Mouse (Mus musculus): ENCODE results near the gene Acadm. TPM values are rescaled to one million over a fixed set of nuclear protein-coding genes. Genes with fewer than 3 reads are reported as not detected.

Gene Acadm
- polyA plus RNA-seq, 1 experiment from 2014 or later = 40.6 TPM

DNA sequence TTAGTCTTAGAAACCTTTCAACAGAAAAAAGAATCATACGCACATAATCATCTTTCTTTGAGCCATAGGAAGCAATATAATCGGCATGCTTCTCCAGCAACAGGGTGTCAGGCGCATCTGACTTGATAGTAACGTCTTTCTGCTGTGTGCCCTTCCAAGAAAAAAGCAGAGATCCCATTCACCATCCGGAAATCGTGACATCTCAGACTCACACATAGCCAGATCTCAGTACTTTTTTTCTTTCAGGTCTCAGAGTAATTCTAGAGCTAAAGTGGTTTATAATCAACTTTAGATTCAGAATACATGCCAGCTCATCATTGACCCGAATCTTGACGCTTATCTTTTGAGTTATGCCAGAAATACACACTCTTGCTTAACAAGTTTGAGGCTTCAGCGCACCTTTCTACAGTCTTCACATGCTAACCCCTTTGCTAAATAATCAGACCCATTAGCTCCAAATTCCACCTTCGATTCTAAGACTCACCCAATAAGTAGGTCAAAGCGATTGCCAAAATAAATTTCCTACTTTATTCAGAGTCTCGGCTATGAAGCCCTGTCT, 32.5 kb downstream of the Acadm start:
- peak overlapping the region; percentile 70; the same call in 1 of the 2 replicates for H3K27ac ChIP-seq (ENCODE audit: low read depth, low read length)
- no peaks in the 10 kb centered on the region for H3K9me3 ChIP-seq (ENCODE audit: control insufficient read depth, low read length)
- ATAC-seq (replicated peaks; ENCODE audit: low FRiP score) (no peak), DNase-seq (ENCODE audit: low spot score) (no peak)
- peaks cover 22% of the 10 kb centered on the region for H3K36me3 ChIP-seq (ENCODE audit: control insufficient read depth, insufficient read depth, low read length)
- no peaks in the 10 kb centered on the region for H3K27me3 ChIP-seq (ENCODE audit: control insufficient read depth, insufficient read depth, low read length)
- peak overlapping the region; percentile 98 for H3K9ac ChIP-seq (ENCODE audit: low read length)
- WGBS = 4% methylated on average over 12 of the region's 12 CpGs
- peaks cover 3% of the 10 kb centered on the region; the same call in 1 of the 2 replicates for H3K4me1 ChIP-seq (replicated peaks; ENCODE audit: control insufficient read depth, insufficient read depth, low read length)
- H3K4me2 ChIP-seq (ENCODE audit: low read depth, low read length, severe bottlenecking) = peak overlapping the region; percentile 94
- peak overlapping the region; percentile 85 for H3K4me3 ChIP-seq (ENCODE audit: low read depth, low read length)

DNA sequence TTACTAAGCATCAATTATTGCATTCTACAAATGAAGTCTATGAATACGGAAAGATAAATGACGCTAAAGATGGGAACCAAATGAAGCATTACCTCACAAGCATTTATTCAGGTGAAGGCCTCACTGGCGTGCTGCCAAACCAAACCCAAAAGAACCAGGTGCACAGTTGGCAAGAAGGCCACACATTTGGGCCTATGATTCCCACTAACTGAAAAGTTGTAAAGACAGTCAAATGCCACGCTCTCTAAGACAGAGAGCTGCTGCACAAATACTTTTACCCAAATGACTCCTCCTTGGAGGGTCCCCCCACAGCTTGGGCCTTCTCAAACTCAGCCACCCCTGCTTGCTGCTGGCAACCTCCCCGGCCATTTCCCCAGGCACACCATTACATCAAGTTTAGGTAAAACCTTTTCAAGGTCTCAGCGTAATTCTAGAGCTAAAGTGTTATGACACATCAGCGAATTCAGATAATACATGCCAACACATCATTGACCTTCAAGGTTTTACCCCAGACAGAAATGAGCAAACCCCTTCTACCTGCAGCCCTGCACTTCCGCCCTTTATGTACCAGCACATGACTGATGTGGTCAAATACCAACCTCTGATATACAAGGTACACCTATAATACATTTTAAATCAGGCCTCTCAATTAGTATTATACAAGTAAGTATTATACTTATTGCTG, 33.1 kb downstream of the Acadm start:
- H3K27ac ChIP-seq (ENCODE audit: low read depth, low read length) = 0 out of 2 replicates have a peak overlapping the region, but pooled peaks have one; percentile 70
- H3K4me1 ChIP-seq (replicated peaks; ENCODE audit: control insufficient read depth, insufficient read depth, low read length) = peaks cover 3% of the 10 kb centered on the region; the same call in 1 of the 2 replicates

DNA sequence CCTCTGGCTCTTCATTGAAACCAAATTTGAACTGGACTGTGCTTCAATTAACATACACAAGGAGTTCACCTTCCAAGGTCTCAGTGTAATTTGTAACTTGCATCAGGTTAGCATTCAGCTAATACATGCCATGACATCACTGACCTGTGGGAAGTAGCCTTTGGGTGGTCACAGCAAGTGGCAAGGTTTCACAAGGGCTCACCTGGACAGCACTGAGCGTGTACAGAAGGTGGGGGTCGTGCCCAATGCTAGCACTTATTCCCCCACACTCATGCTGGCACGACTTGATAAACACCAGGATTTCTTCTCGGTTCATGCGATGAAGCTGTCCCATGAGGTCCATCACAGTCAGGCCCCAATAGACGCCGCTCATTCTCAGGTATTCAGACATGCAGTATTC, 33.9 kb downstream of the Acadm start:
- ATAC-seq (replicated peaks; ENCODE audit: low FRiP score) (no peak), DNase-seq (ENCODE audit: low spot score) (no peak)
- H3K9ac ChIP-seq (ENCODE audit: low read length) = peak overlapping the region; percentile 98; the same call in 1 of the 2 replicates
- H3K4me1 ChIP-seq (replicated peaks; ENCODE audit: control insufficient read depth, insufficient read depth, low read length) = peaks cover 3% of the 10 kb centered on the region; the same call in 1 of the 2 replicates
- H3K27ac ChIP-seq (ENCODE audit: low read depth, low read length) = no peak overlapping the region
- H3K4me2 ChIP-seq (ENCODE audit: low read depth, low read length, severe bottlenecking) = peak overlapping the region; percentile 94; the same call in 1 of the 2 replicates
- no peaks in the 10 kb centered on the region for H3K27me3 ChIP-seq (ENCODE audit: control insufficient read depth, insufficient read depth, low read length)
- H3K4me3 ChIP-seq (ENCODE audit: low read depth, low read length) = peak overlapping the region; percentile 85; the same call in 1 of the 2 replicates
- H3K9me3 ChIP-seq (ENCODE audit: control insufficient read depth, low read length) = no peaks in the 10 kb centered on the region
- 85% methylated on average over 7 of the region's 7 CpGs for WGBS
- peaks cover 35% of the 10 kb centered on the region for H3K36me3 ChIP-seq (ENCODE audit: control insufficient read depth, insufficient read depth, low read length)

More for the DNA sequence above, 33.1 kb downstream of the Acadm start:
- Histone ChIP-seq H3K27me3 (ENCODE audit: control insufficient read depth, insufficient read depth, low read length) (no peaks in the 10 kb centered on the region), H3K36me3 (ENCODE audit: control insufficient read depth, insufficient read depth, low read length) (peaks cover 28% of the 10 kb centered on the region), H3K9ac (ENCODE audit: low read length) (peak overlapping the region; percentile 98), H3K4me2 (ENCODE audit: low read depth, low read length, severe bottlenecking) (peak overlapping the region; percentile 94), H3K4me3 (ENCODE audit: low read depth, low read length) (peak overlapping the region; percentile 85), H3K9me3 (ENCODE audit: control insufficient read depth, low read length) (no peaks in the 10 kb centered on the region)
- WGBS = 48% methylated on average over 8 of the region's 8 CpGs
- ATAC-seq (replicated peaks; ENCODE audit: low FRiP score) = no peak
- no peak for DNase-seq (ENCODE audit: low spot score)

DNA sequence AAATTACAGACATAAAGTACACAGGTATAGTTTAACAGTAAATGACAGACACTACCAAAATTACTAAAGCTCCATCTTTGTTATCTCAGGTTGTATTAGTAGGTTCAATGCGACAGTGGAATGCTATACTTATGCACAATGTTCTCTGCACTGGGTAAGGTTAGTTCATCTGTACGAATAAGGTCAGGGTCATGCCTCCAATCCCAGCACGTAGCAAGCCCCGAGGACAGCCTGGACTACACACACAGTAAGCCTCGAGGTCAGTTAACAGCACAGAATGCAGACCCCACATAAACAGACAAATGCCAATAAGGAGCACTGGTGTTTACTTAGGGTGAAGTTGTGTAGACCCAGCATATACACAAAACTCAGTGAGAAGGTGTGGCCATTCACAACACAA, 35.5 kb downstream of the Acadm start:
- DNase-seq (ENCODE audit: low spot score) (no peak), ATAC-seq (replicated peaks; ENCODE audit: low FRiP score) (no peak)
- no peak overlapping the region for H3K9ac ChIP-seq (ENCODE audit: low read length)
- no peaks in the 10 kb centered on the region for H3K27me3 ChIP-seq (ENCODE audit: control insufficient read depth, insufficient read depth, low read length)
- no peak overlapping the region for H3K27ac ChIP-seq (ENCODE audit: low read depth, low read length)
- H3K4me2 ChIP-seq (ENCODE audit: low read depth, low read length, severe bottlenecking) = no peak overlapping the region
- 77% methylated on average over 5 of the region's 5 CpGs for WGBS
- no peaks in the 10 kb centered on the region for H3K9me3 ChIP-seq (ENCODE audit: control insufficient read depth, low read length)
- H3K4me1 ChIP-seq (replicated peaks; ENCODE audit: control insufficient read depth, insufficient read depth, low read length) = peaks cover 3% of the 10 kb centered on the region; the same call in 1 of the 2 replicates
- peaks cover 37% of the 10 kb centered on the region for H3K36me3 ChIP-seq (ENCODE audit: control insufficient read depth, insufficient read depth, low read length)
- no peak overlapping the region for H3K4me3 ChIP-seq (ENCODE audit: low read depth, low read length)

DNA sequence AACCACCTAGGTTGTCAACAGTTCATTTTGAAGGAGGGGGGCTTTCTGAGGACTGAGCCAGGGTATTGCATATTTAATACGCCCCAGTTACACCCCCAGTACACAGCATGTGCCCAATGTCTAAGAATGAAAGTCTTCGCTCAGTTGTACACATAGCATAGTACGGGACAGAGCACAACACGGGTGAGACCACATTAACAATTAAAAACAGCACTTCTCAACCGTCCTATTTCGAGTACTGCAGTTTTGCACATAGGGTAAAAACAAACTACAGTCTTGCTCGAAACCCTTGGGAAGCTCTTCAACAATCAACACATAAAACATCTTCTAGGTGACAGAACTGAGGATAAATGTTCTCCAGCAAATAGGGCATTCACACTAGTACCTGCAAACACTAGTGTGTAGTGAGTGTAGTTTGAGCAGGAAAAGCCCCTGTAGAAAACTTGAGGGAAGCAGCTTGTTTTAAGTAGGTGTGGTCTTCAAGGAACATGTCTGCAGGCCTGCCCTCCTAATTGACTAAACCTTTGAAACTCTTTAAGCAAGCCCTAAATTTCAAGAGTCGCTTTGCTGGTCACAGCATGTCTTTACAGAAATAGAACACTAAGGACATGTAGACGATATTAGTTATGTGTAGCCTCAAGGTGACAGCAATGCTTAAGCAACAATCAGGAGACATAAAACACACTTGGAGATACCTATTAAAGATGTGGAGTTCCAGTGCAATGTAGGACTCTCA, 38.1 kb downstream of the Acadm start, which contains the start of gene Msh4:
Gene Msh4 (minus strand): TSS at position 3 of the 736 bp plus-strand sequence.
- Histone ChIP-seq H3K9me3 (ENCODE audit: control insufficient read depth, low read length) (no peaks in the 10 kb centered on the region), H3K4me2 (ENCODE audit: low read depth, low read length, severe bottlenecking) (no peak within 1 kb of the TSS), H3K27me3 (ENCODE audit: control insufficient read depth, insufficient read depth, low read length) (no peaks in the 10 kb centered on the region), H3K36me3 (ENCODE audit: control insufficient read depth, insufficient read depth, low read length) (peaks cover 37% of the 10 kb centered on the region), H3K4me3 (ENCODE audit: low read depth, low read length) (no peak within 1 kb of the TSS), H3K27ac (ENCODE audit: low read depth, low read length) (no peak within 1 kb of the TSS), H3K9ac (ENCODE audit: low read length) (no peak within 1 kb of the TSS), H3K4me1 (replicated peaks; ENCODE audit: control insufficient read depth, insufficient read depth, low read length) (peaks cover 1% of the 10 kb centered on the region; the same call in 1 of the 2 replicates)
- ATAC-seq (replicated peaks; ENCODE audit: low FRiP score) = peak; percentile 31
- 89% methylated on average over 9 of the region's 9 CpGs for WGBS
- no peak for DNase-seq (ENCODE audit: low spot score)

DNA sequence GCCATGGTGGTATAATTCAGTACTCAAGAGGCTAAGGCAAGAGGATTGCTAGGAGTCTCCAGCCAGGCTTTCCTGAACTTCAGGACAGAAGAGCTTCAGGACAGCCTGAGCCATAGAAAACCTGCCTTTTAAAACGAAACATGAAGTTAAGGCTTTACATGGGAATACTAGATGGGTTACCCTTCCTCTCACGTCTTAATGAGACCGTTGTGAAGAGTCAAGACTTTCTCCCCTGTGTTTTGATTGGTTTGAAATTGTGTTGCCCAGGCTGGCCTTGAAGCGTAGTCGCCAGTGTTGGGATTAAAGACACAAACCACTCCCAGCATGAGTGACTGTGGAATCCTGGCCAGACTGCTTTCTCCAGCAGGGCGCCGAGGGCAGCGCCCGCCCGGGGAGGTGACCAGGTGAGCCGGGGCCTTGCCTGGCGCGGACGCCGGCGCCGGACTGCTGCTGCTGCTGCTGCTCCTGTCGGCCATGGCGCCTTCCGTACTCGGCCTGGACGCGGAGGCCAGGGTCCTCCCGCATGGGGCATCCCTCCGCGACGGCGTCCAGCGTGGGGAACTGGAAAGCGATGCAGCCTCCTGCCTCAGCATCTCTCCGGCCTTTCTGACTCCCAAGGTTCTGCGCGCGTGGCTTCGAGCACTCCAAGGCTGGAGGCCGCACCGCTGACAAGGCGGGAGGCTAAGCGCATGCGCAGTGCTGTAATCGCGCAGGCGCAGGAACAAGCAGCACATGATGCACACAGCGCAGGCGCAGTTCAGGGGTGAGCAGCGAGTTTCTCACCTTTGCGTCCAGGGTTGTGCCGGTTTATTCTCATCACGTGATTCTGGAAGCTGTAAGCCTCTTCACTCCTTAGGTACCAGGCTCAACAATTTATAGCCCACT, 38.9 kb downstream of the Acadm start:
- H3K9ac ChIP-seq (ENCODE audit: low read length) = no peak overlapping the region
- no peaks in the 10 kb centered on the region for H3K9me3 ChIP-seq (ENCODE audit: control insufficient read depth, low read length)
- peaks cover 36% of the 10 kb centered on the region for H3K36me3 ChIP-seq (ENCODE audit: control insufficient read depth, insufficient read depth, low read length)
- DNase-seq (ENCODE audit: low spot score) (peak; percentile 57), ATAC-seq (replicated peaks; ENCODE audit: low FRiP score) (peak; percentile 56)
- H3K4me3 ChIP-seq (ENCODE audit: low read depth, low read length) = no peak overlapping the region
- no peak overlapping the region for H3K4me2 ChIP-seq (ENCODE audit: low read depth, low read length, severe bottlenecking)
- no peak overlapping the region for H3K27ac ChIP-seq (ENCODE audit: low read depth, low read length)
- peaks cover 1% of the 10 kb centered on the region; the same call in 1 of the 2 replicates for H3K4me1 ChIP-seq (replicated peaks; ENCODE audit: control insufficient read depth, insufficient read depth, low read length)
- H3K27me3 ChIP-seq (ENCODE audit: control insufficient read depth, insufficient read depth, low read length) = no peaks in the 10 kb centered on the region
- whole genome bisulfite sequencing = 85% methylated on average over 49 of the region's 49 CpGs

DNA sequence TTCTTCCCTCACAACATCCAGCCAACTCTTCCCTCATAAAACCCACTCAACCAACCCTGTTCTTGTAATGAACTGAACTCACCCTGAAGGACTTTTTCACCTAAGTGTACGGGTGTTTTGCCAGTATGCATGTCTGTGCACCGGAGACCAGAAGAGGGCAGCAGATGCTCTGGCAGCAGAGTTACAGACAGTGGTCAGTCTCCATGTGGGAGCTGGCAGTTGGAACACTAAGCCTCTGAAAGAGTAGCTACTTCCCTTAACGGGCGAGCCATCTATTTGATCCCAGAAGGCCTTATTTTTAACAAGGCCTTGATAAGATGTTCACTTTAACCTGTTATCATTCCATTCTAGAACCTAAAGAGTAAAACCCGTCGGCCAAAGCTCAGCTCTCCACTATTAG, 39.8 kb downstream of the Acadm start:
- Histone ChIP-seq H3K27me3 (ENCODE audit: control insufficient read depth, insufficient read depth, low read length) (no peaks in the 10 kb centered on the region), H3K4me1 (replicated peaks; ENCODE audit: control insufficient read depth, insufficient read depth, low read length) (0 out of 2 replicates have a peak, but pooled peaks cover 1% of the 10 kb centered on the region), H3K27ac (ENCODE audit: low read depth, low read length) (no peak overlapping the region), H3K4me3 (ENCODE audit: low read depth, low read length) (no peak overlapping the region), H3K36me3 (ENCODE audit: control insufficient read depth, insufficient read depth, low read length) (peaks cover 28% of the 10 kb centered on the region), H3K9me3 (ENCODE audit: control insufficient read depth, low read length) (no peaks in the 10 kb centered on the region), H3K9ac (ENCODE audit: low read length) (no peak overlapping the region), H3K4me2 (ENCODE audit: low read depth, low read length, severe bottlenecking) (no peak overlapping the region)
- ATAC-seq (replicated peaks; ENCODE audit: low FRiP score) = peak; percentile 45; the same call in 1 of the 2 replicates
- WGBS = 72% methylated on average over 6 of the region's 6 CpGs
- peak; percentile 65 for DNase-seq (ENCODE audit: low spot score)

DNA sequence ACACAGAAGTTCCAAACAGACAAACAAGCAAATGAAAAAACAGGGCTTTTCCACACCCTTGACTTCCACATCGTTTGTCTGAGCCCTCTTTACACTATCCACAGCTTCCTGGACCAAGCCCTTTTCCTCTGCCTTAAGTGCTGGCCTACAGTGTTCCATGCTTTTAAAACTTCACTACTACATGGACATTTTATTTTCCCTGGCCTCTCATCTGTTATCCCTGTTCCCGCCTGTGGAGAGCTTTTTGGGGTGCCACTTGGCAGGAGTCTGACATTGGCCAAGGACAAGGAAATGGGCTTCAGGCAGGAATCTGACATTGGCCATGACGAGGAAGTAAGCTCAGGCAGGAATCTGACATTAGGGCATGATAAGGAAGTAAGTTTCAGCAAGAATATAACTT, 41.8 kb downstream of the Acadm start:
- Histone ChIP-seq H3K36me3 (ENCODE audit: control insufficient read depth, insufficient read depth, low read length) (peaks cover 17% of the 10 kb centered on the region), H3K27me3 (ENCODE audit: control insufficient read depth, insufficient read depth, low read length) (no peaks in the 10 kb centered on the region), H3K9me3 (ENCODE audit: control insufficient read depth, low read length) (no peaks in the 10 kb centered on the region), H3K4me2 (ENCODE audit: low read depth, low read length, severe bottlenecking) (no peak overlapping the region), H3K27ac (ENCODE audit: low read depth, low read length) (no peak overlapping the region), H3K4me3 (ENCODE audit: low read depth, low read length) (no peak overlapping the region), H3K9ac (ENCODE audit: low read length) (no peak overlapping the region), H3K4me1 (replicated peaks; ENCODE audit: control insufficient read depth, insufficient read depth, low read length) (no peaks in the 10 kb centered on the region)
- DNase-seq (ENCODE audit: low spot score) (no peak), ATAC-seq (replicated peaks; ENCODE audit: low FRiP score) (no peak)
- WGBS = 75% methylated on average over 3 of the region's 3 CpGs

Data from forebrain, embryonic 11.5 days (tissue).